Mouse (Mus musculus) skeletal muscle tissue, adult 2 months (tissue): ENCODE data around the gene Bcl9.

Source experiments
- DNase-seq: peaks from one replicate; pipeline ENCODE4 v3.0.0-alpha.2; 2012; ENCODE audit warnings: low read depth, low spot score

The Bcl9 gene

GRCm38 (mm10) chr3:97297553-97298432, at the start of gene Bcl9:
Bcl9 (minus strand) TSS chr3:97297917.
- peak; percentile 74 for DNase-seq

DNA sequence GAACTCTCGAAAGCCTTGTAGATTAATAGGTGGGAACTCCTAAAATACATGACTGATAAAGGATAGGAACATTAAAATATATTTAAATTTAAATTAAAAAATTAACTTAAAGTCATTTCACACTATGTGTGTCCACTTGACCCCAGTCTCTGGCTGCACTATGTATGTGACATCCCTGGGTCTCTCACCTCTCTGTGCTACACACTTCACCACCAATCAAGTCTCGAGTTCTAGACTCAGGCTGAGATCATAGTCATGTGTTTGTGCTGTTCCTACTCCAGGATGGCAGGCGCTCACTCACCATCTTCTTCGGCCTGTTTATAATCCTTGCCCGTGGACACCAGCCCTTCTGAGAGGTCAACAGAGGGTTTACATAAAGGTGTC, 41.5 kb upstream of the Bcl9 start:
- DNase-seq = no peak

- peak; percentile 58 for DNase-seq
These were observed 40.9 kb upstream of the Bcl9 start for GRCm38 (mm10) chr3:97338522-97339192.

DNA sequence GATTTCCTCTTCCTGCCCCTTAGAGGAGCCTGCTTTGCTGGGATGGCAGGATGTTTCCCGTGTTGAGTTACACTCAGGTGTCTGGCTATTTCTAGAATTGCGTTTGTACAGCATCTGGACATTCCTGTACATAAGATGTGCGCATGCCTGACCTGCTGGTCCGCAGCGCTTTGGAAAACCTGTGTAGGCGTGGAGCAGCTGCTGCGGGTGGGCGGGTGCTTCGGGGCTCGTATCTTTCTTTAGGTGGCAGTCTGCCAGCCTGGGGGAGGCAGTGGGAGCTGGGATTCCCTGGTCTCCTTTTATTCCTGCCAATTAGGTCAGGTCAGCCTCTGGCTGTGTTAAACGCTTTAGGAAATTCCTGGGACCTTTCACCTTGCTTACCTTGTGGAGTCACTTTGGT, 39.6 kb upstream of the Bcl9 start:
- no peak for DNase-seq

- DNase-seq = peak; percentile 22
These were observed 38.6 kb upstream of the Bcl9 start for GRCm38 (mm10) chr3:97336331-97336730.

DNA sequence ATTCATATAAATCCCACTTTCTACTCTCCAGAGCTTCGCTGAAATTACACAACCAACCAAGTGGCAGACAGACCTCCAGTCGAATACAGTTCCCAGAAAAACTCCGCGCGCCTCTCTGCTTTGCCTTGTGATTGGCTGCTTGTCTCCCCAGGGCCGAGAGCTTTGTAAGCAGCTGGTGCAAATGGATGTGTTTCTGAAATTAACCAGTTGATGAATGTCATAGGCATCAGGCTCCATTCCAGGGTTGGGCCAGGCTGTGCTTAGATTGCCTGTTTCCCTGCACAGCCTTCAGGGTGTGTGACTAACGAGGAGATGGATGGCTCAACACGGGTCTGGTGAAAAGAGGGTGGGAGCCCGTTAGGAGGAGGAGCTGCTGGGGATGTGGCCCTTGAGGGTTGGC, 36.9 kb upstream of the Bcl9 start:
- no peak for DNase-seq

DNA sequence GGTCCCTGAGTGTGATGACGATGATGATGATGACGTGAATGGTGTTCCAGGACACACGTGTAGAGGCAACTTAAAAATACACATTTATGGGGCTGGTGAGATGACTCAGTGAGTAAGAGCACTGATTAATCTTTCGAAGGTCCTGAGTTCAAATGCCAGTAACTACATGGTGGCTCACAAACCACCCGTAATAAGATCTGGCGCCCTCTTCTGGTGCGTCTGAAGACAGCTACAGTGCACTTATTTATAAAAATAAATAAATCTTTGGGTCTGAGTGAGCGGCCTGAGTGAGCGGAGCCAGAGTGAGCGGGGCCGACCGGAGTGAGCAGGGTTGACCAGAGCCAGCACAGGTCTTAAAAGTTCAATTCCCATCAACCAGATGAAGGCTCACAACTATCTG, 34.5 kb upstream of the Bcl9 start:
- no peak for DNase-seq

GRCm38 (mm10) chr3:97327809-97328208, 30.1 kb upstream of the Bcl9 start:
- no peak for DNase-seq

DNA sequence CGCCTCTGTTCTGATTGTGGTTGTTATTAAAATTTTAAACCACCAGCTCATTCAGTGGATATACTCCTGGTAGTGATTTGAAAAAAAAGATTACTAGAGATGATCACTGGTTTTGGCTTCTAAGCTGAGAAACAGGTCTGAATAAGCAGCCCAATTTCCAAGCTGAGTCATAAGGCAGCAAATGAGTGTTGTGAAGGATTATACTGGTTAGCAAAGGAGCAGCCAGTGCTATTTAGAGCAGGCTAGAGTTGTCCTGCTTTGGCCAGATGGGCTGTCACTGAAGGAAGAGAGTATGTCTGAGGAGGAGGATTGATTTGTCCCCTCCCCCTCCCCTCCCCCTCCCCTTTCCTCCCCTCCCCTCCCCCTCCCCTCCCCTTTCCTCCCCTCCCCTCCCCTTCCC, 29.6 kb upstream of the Bcl9 start:
- no peak for DNase-seq

- DNase-seq = no peak
These were observed 28.1 kb upstream of the Bcl9 start for GRCm38 (mm10) chr3:97325621-97326345.

- DNase-seq = no peak
These were observed 26.3 kb upstream of the Bcl9 start for GRCm38 (mm10) chr3:97324046-97324445.

GRCm38 (mm10) chr3:97317302-97317701, 19.6 kb upstream of the Bcl9 start:
- no peak for DNase-seq

- DNase-seq = no peak
These were observed 15.7 kb upstream of the Bcl9 start for GRCm38 (mm10) chr3:97313431-97313830.

DNA sequence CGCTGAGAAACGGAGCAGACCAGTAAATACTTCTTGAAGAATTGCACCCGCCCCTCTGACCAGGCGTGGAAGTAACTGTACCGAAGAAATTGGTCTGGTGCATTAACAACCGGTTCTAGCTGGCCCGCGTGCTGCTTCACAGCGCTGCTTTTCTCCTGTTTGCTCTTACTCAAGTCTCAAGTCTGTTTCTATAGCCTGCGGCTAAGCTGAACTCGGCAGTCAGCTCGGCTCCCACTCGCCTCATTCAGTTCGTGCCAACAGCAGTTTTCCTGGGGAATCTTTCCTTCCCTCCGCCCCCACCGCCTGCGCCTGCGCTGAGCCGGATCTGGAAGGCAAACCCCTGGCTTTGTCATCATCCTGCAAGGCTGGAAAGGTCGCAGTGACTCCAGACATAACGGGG, 14.3 kb upstream of the Bcl9 start:
- DNase-seq = peak; percentile 12

DNA sequence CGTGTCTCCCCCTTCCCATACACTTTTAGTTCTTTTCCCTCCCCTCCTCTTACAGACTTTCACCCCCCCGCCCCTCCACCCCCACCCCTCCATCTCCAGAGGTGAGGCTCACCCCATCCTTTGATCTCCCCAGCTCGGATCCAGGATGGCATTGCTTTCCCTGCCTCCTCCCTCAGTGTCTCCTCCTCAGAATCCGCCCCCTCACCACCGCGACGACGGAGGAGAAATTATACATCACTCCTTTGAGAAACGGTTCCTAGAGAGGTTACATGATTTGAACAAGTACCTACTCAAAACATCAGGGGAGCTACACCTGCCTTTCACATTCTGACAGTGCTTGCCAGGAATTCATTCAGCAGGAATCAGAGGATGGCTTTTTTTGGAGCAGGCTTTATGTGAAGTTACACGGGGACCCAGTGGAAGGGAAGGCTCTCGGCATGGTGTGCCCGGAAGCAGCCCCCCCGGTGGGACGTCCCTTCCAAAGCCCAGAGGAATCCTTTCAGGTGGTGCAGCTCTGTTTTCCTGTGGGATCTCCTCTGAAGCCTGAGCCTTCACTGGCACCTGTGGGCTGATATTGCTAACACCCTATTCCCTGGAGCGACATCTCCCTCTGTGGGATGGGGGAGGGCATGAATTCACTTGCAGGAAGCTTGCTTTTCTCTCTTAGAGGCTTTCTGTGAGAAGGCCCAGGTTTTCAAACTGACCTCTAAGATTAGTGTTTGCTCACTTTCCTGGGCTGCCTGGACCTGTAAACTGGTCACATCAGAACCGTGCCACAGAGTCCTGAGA, 12.2 kb upstream of the Bcl9 start:
- no peak for DNase-seq

GRCm38 (mm10) chr3:97308440-97308839, 10.7 kb upstream of the Bcl9 start:
- DNase-seq = no peak

DNA sequence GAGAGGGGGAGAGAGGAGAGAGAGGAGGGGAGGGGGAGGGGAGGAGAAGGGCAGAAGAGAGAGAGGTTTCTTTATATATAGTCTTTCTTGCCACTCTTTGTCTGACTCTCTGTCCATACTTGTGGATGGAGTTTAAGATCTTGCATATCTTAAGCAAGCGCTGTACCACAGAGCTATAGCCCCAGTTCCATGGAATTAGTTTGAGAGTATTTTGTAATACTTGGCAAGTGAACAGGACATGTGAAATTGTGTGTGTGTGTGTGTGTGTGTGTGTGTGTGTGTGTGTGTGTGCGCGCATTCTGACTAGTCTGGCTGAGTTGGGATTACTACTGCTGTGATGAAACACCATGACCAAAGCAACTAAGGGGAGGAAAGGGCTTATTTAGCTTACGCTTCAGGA, 8.2 kb upstream of the Bcl9 start:
- no peak for DNase-seq

DNA sequence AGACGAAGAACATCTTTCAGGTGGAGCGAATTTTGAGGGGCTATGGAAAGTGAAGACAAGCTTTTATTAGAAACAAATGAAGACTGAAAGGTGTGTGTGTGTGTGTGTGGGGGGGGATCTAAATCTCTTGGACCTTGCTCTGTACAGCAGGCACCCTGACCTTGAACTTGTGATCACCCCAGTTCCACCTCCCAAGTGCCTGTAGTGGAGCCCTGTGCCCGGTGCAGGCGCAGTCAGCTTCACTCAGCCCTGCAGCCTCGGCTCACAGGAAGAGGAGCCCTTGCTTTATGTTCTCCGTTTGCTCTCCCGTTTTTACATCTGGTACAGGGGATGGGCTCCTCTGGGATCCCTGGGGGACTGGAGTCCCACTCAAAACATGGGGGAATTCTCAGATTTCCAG, 3.9 kb upstream of the Bcl9 start:
- DNase-seq = no peak

- DNase-seq = no peak
These were observed 2.7 kb upstream of the Bcl9 start for GRCm38 (mm10) chr3:97300370-97300769.

DNA sequence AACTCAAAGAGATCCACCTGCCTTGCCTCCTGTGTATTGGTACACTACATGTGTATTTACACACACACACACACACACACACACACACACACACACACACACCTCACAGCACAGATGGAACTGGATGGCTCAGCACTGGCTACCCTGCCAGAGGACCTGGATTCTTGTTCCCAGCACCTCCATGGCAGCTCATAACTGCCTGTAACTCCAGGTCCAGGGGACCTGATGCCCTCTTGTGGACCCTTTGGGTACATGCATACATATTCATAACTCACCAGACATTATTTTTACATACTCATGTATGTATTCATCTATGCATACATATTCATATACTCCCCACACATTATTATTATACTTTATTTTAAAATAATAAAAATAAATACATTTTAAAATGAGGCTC, 2.2 kb upstream of the Bcl9 start:
- no peak for DNase-seq

DNA sequence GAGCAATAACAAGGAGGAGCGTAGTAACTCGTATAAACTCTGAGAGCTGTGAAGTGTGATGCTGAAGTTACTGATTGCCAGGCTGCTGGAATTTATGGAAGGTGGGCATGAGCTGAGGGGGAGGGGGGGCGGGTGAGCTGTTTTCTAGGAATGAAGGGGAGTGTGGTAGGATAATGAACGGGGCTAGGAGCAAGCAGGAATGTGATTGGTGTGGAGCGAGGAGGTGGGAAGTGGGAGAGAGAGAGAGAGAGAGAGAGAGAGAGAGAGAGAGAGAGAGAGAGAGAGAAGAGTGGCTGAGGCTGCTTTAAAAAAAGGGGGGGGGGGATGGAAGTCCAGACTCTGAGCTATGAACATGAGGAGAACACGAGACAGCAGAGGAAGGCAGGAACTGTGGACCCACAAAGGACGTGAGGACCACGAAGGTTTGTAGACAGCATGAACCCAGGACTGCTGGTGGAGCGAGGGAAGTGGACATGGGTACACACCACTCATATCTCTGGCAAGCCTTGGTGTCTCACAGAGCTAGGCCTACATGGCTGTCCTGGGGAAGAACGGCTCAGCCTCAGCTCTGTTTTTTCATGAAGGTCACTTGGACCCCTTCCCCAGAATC, 1.2 kb upstream of the Bcl9 start:
- DNase-seq = no peak
